In genomic region chr7:110639291-110639915, GRCm38 (mm10) we compare ENCODE assay signal across 26 mouse cellular contexts. TPM values are rescaled to one million over a fixed set of nuclear protein-coding genes. Genes with fewer than 3 reads are reported as not detected.
DNase-seq lines count a peak whose midpoint lies in the region; ATAC-seq and TF ChIP-seq lines count a peak whose summit lies in the region.
"Had no signal": no experiment of that assay in that cellular context is flagged by ENCODE, and none has a peak within 500 bp of the region (broad histone marks: within the 10 kb centered on the region; RNA-seq: fewer than 3 reads in every experiment).

No protein-coding gene starts in this region.

- peaks cover 4% of the 10 kb centered on the region; the same call in 1 of the 2 replicates for H3K4me1 ChIP-seq in kidney, embryonic 14.5 days (ENCODE audit: control insufficient read depth, insufficient read depth, low read length)
- H3K4me1 ChIP-seq in midbrain, embryonic 10.5 days: peaks cover 23% of the 10 kb centered on the region
- H3K4me1 ChIP-seq in midbrain, embryonic 13.5 days (replicated peaks): peaks cover 10% of the 10 kb centered on the region
- H3K4me1 ChIP-seq in stomach, postnatal 0 days (replicated peaks; ENCODE audit: control insufficient read depth, insufficient read depth): peaks cover 10% of the 10 kb centered on the region; the same call in 1 of the 2 replicates
- H3K4me1 ChIP-seq: liver, embryonic 15.5 days had no signal

- H3K4me3 ChIP-seq in kidney, embryonic 14.5 days (ENCODE audit: low read length): no peak overlapping the region
- no peak overlapping the region for H3K4me3 ChIP-seq in midbrain, embryonic 10.5 days
- no peak overlapping the region for H3K4me3 ChIP-seq in midbrain, embryonic 13.5 days (replicated peaks)
- no peak overlapping the region for H3K4me3 ChIP-seq in stomach, postnatal 0 days (ENCODE audit: low read depth, low read length)
- H3K4me3 ChIP-seq: forebrain, embryonic 13.5 days; heart, embryonic 15.5 days; limb, embryonic 12.5 days; liver, embryonic 15.5 days; lung, embryonic 15.5 days; midbrain, embryonic 15.5 days had no signal

- no peak for TF ChIP-seq CTCF in stomach, postnatal 0 days (IDR thresholded peaks at IDR 0.05; ENCODE audit: low read depth)

- no peaks in the 10 kb centered on the region for H3K27me3 ChIP-seq in kidney, embryonic 14.5 days (ENCODE audit: control insufficient read depth, insufficient read depth, low read length)
- peaks cover 3% of the 10 kb centered on the region; the same call in 1 of the 2 replicates for H3K27me3 ChIP-seq in midbrain, embryonic 10.5 days (ENCODE audit: low read depth, poor library complexity, severe bottlenecking)
- H3K27me3 ChIP-seq in midbrain, embryonic 13.5 days: no peaks in the 10 kb centered on the region
- no peaks in the 10 kb centered on the region for H3K27me3 ChIP-seq in stomach, postnatal 0 days (ENCODE audit: control insufficient read depth, insufficient read depth, low read length)
- H3K27me3 ChIP-seq: heart, embryonic 15.5 days; limb, embryonic 12.5 days; liver, embryonic 15.5 days; lung, embryonic 15.5 days; midbrain, embryonic 15.5 days had no signal

- 83% methylated on average over 11 of the region's 11 CpGs for WGBS in kidney, embryonic 14.5 days
- 84% methylated on average over 11 of the region's 11 CpGs for WGBS in midbrain, embryonic 10.5 days
- WGBS in midbrain, embryonic 13.5 days: 82% methylated on average over 11 of the region's 11 CpGs
- WGBS in stomach, postnatal 0 days: 68% methylated on average over 11 of the region's 11 CpGs

- H3K36me3 ChIP-seq in kidney, embryonic 14.5 days (ENCODE audit: control insufficient read depth, insufficient read depth, low read length): no peaks in the 10 kb centered on the region
- H3K36me3 ChIP-seq in midbrain, embryonic 10.5 days: no peaks in the 10 kb centered on the region
- no peaks in the 10 kb centered on the region for H3K36me3 ChIP-seq in midbrain, embryonic 13.5 days
- H3K36me3 ChIP-seq in stomach, postnatal 0 days (ENCODE audit: control insufficient read depth, insufficient read depth, low read length): no peaks in the 10 kb centered on the region
- H3K36me3 ChIP-seq: G1E; heart, embryonic 15.5 days; limb, embryonic 12.5 days; liver, embryonic 15.5 days; lung, embryonic 15.5 days; midbrain, embryonic 15.5 days had no signal

- no peak overlapping the region for H3K4me2 ChIP-seq in kidney, embryonic 14.5 days (replicated peaks; ENCODE audit: low read depth, low read length)
- H3K4me2 ChIP-seq in midbrain, embryonic 13.5 days (replicated peaks): no peak overlapping the region
- H3K4me2 ChIP-seq in stomach, postnatal 0 days (replicated peaks; ENCODE audit: low read depth): no peak overlapping the region
- H3K4me2 ChIP-seq: forebrain, embryonic 13.5 days; hindbrain, embryonic 14.5 days; limb, embryonic 12.5 days; liver, embryonic 15.5 days; lung, embryonic 15.5 days; midbrain, embryonic 15.5 days had no signal

- H3K27ac ChIP-seq in kidney, embryonic 14.5 days (ENCODE audit: low read depth, low read length): no peak overlapping the region
- H3K27ac ChIP-seq in midbrain, embryonic 10.5 days (replicated peaks): 0 out of 2 replicates have a peak overlapping the region, but pooled peaks have one; percentile 69
- no peak overlapping the region for H3K27ac ChIP-seq in midbrain, embryonic 13.5 days
- H3K27ac ChIP-seq in stomach, postnatal 0 days (replicated peaks): peak overlapping the region; percentile 88
- H3K27ac ChIP-seq: forebrain, embryonic 13.5 days; heart, embryonic 15.5 days; hindbrain, embryonic 14.5 days; limb, embryonic 12.5 days; liver, embryonic 15.5 days; midbrain, embryonic 15.5 days had no signal

- H3K9ac ChIP-seq in kidney, embryonic 14.5 days (ENCODE audit: low read depth, low read length): no peak overlapping the region
- no peak overlapping the region for H3K9ac ChIP-seq in midbrain, embryonic 13.5 days (replicated peaks)
- no peak overlapping the region for H3K9ac ChIP-seq in stomach, postnatal 0 days (ENCODE audit: low read length)
- H3K9ac ChIP-seq: forebrain, embryonic 13.5 days; heart, embryonic 15.5 days; hindbrain, embryonic 14.5 days; liver, embryonic 15.5 days; lung, embryonic 15.5 days; midbrain, embryonic 15.5 days had no signal

- H3K9me3 ChIP-seq in kidney, embryonic 14.5 days (ENCODE audit: control insufficient read depth, low read length): no peaks in the 10 kb centered on the region
- H3K9me3 ChIP-seq in midbrain, embryonic 10.5 days (replicated peaks): no peaks in the 10 kb centered on the region
- H3K9me3 ChIP-seq in midbrain, embryonic 13.5 days: no peaks in the 10 kb centered on the region
- no peaks in the 10 kb centered on the region for H3K9me3 ChIP-seq in stomach, postnatal 0 days (ENCODE audit: control insufficient read depth, low read length)
- H3K9me3 ChIP-seq: forebrain, embryonic 13.5 days; G1E; heart, embryonic 15.5 days; limb, embryonic 12.5 days; liver, embryonic 15.5 days; lung, embryonic 15.5 days; midbrain, embryonic 15.5 days had no signal

- no peak for TF ChIP-seq EP300 in stomach, postnatal 0 days (optimal IDR thresholded peaks at IDR 0.05)

- no peak for ATAC-seq in kidney, embryonic 14.5 days (ENCODE audit: low FRiP score, low TSS enrichment)
- ATAC-seq in midbrain, embryonic 13.5 days: no peak
- ATAC-seq in stomach, postnatal 0 days (ENCODE audit: low FRiP score, low TSS enrichment): no peak
- ATAC-seq: forebrain, embryonic 13.5 days had no signal

- peak; percentile 38 to 45 for DNase-seq in cerebellum, postnatal 14 days
- no peak for DNase-seq in cerebellum, adult 9-11 months
- peak; percentile 52 for DNase-seq in kidney, adult 18-20 months
- DNase-seq in midbrain, embryonic 10.5 days (ENCODE audit: low spot score): no peak
- DNase-seq in stomach, postnatal 0 days (ENCODE audit: low spot score): no peak
- DNase-seq in ovary, postnatal 10 days (ENCODE audit: low spot score): no peak
- DNase-seq: adrenal gland, adult 8-10 months; cerebellum, adult 8-10 months; gastrocnemius, postnatal 14 days; heart, postnatal 36 days; layer of hippocampus, adult 9-11 months; lung, postnatal 36 days; right cerebral cortex, adult 18-20 months; right cerebral cortex, postnatal 4 days; thymus, adult 2 months; thymus, postnatal 36 days had no signal

RNA-seq across cellular contexts. Expression of gene Adm, which starts 11.9 kb away (rescaled TPM):
- 4.2 and 5.0 TPM in 2 replicates for polyA plus RNA-seq in kidney, embryonic 14.5 days (2014; fragmentation: Nextera tagmentation; extraction: Ambion mirVana)
- polyA plus RNA-seq in midbrain, embryonic 10.5 days (2016; fragmentation: Nextera tagmentation; extraction: Ambion mirVana): 5.8 and 7.1 TPM in 2 replicates
- polyA plus RNA-seq in midbrain, embryonic 13.5 days (2015; fragmentation: Nextera tagmentation; extraction: Ambion mirVana): 4.5 TPM in 2 replicates
- polyA plus RNA-seq in stomach, postnatal 0 days (2015; fragmentation: Nextera tagmentation; extraction: Ambion mirVana): 4.3 and 4.6 TPM in 2 replicates
- polyA plus RNA-seq: G1E had no signal

RNA-seq across cellular contexts. Expression of gene Sbf2, which starts 24.7 kb away (rescaled TPM):
- polyA plus RNA-seq in kidney, embryonic 14.5 days (2014; fragmentation: Nextera tagmentation; extraction: Ambion mirVana): 29.6 and 44.6 TPM in 2 replicates
- 29.8 and 36.7 TPM in 2 replicates for polyA plus RNA-seq in midbrain, embryonic 10.5 days (2016; fragmentation: Nextera tagmentation; extraction: Ambion mirVana)
- 57.6 and 63.2 TPM in 2 replicates for polyA plus RNA-seq in midbrain, embryonic 13.5 days (2015; fragmentation: Nextera tagmentation; extraction: Ambion mirVana)
- 14.8 and 14.9 TPM in 2 replicates for polyA plus RNA-seq in stomach, postnatal 0 days (2015; fragmentation: Nextera tagmentation; extraction: Ambion mirVana)
- polyA plus RNA-seq: G1E had no signal

Comparison
In these comparisons a context has a peak if more than half of its experiments do, and no peak if none do; other contexts are left out.
1. DNase-seq: peak in cerebellum, postnatal 14 days (2 of 2) and kidney, adult 18-20 months (single experiment); none in cerebellum, adult 9-11 months (single experiment), midbrain, embryonic 10.5 days (single experiment), stomach, postnatal 0 days (single experiment) and ovary, postnatal 10 days (single experiment).
2. H3K27ac ChIP-seq: peak in midbrain, embryonic 10.5 days (single experiment) and stomach, postnatal 0 days (single experiment); none in kidney, embryonic 14.5 days (single experiment) and midbrain, embryonic 13.5 days (single experiment).